Mouse (Mus musculus): Measurements from ENCODE around the gene Trmt112.

Trmt112 gene

GRCm38 (mm10) chr19:6925307-6925573 is 15.7 kb downstream of the Trmt112 start, which contains the start of gene Catsperz:
TSS of gene Catsperz (minus strand) at chr19:6925380.
- no peak for DNase-seq (ENCODE audit: low spot score in 2 of 2)

- no peak for DNase-seq (ENCODE audit: low spot score in 2 of 2)
Measured at GRCm38 (mm10) chr19:6925611-6926329, 16.3 kb downstream of the Trmt112 start.

- no peak for DNase-seq (ENCODE audit: low spot score in 2 of 2)
Measured at GRCm38 (mm10) chr19:6926559-6927255, 17.2 kb downstream of the Trmt112 start.

- DNase-seq (ENCODE audit: low spot score in 2 of 2): no peak
Measured at GRCm38 (mm10) chr19:6928080-6928479, 18.6 kb downstream of the Trmt112 start.

- DNase-seq (ENCODE audit: low spot score in 2 of 2): no peak
Measured at GRCm38 (mm10) chr19:6931002-6931401, 21.5 kb downstream of the Trmt112 start.

- DNase-seq (ENCODE audit: low spot score in 2 of 2): no peak
Measured at GRCm38 (mm10) chr19:6932018-6932417, 22.5 kb downstream of the Trmt112 start.

GRCm38 (mm10) chr19:6933102-6933435 is 23.6 kb downstream of the Trmt112 start:
- no peak for DNase-seq (ENCODE audit: low spot score in 2 of 2)

- peak in 1 of 2 experiments; percentile 49 for DNase-seq (ENCODE audit: low spot score in 2 of 2)
Measured at GRCm38 (mm10) chr19:6933436-6934194, 24.1 kb downstream of the Trmt112 start.

- no peak for DNase-seq (ENCODE audit: low spot score in 2 of 2)
Measured at GRCm38 (mm10) chr19:6934195-6934977, 24.9 kb downstream of the Trmt112 start, which contains the start of gene Kcnk4. TSS of gene Kcnk4 (minus strand) at chr19:6934515.

- DNase-seq (ENCODE audit: low spot score in 2 of 2): no peak
Measured at GRCm38 (mm10) chr19:6936299-6936698, 26.8 kb downstream of the Trmt112 start.

GRCm38 (mm10) chr19:6937541-6938465 is 28.3 kb downstream of the Trmt112 start:
- DNase-seq (ENCODE audit: low spot score in 2 of 2): no peak

GRCm38 (mm10) chr19:6939106-6940002 is 29.9 kb downstream of the Trmt112 start:
- no peak for DNase-seq (ENCODE audit: low spot score in 2 of 2)

GRCm38 (mm10) chr19:6940396-6941351 is 31.2 kb downstream of the Trmt112 start:
- no peak for DNase-seq (ENCODE audit: low spot score in 2 of 2)

GRCm38 (mm10) chr19:6941372-6942248 is 32.1 kb downstream of the Trmt112 start, which contains the start of gene Bad:
TSS of gene Bad (plus strand) at chr19:6941861.
- peak; percentile 85 to 87 for DNase-seq (ENCODE audit: low spot score in 2 of 2)

GRCm38 (mm10) chr19:6942249-6942691 is 32.8 kb downstream of the Trmt112 start, which contains the start of gene Gpr137:
TSS of gene Gpr137 (minus strand) at chr19:6942480.
- DNase-seq (ENCODE audit: low spot score in 2 of 2): peak; percentile 93

GRCm38 (mm10) chr19:6942764-6943163 is 33.3 kb downstream of the Trmt112 start:
- no peak for DNase-seq (ENCODE audit: low spot score in 2 of 2)

GRCm38 (mm10) chr19:6943709-6944108 is 34.2 kb downstream of the Trmt112 start:
- no peak for DNase-seq (ENCODE audit: low spot score in 2 of 2)
